Mouse (Mus musculus): ENCODE data around the gene Epha7.

The Epha7 gene

GRCm38 (mm10) chr4:28899783-28900182 is 86.9 kb downstream of the Epha7 start:
- no peak for DNase-seq (ENCODE audit: low spot score in 2 of 2)

GRCm38 (mm10) chr4:28901496-28901895 is 88.6 kb downstream of the Epha7 start:
- no peak for DNase-seq (ENCODE audit: low spot score in 2 of 2)

GRCm38 (mm10) chr4:28902004-28902704 is 89.2 kb downstream of the Epha7 start:
- no peak for DNase-seq (ENCODE audit: low spot score in 2 of 2)

- DNase-seq (ENCODE audit: low spot score in 2 of 2) = no peak
These were observed 94.1 kb downstream of the Epha7 start for GRCm38 (mm10) chr4:28906985-28907384.

- DNase-seq (ENCODE audit: low spot score in 2 of 2) = no peak
These were observed 97.2 kb downstream of the Epha7 start for GRCm38 (mm10) chr4:28910127-28910526.

- DNase-seq (ENCODE audit: low spot score in 2 of 2) = no peak
These were observed 99.1 kb downstream of the Epha7 start for GRCm38 (mm10) chr4:28912028-28912427.

GRCm38 (mm10) chr4:28913613-28914012 is 100.7 kb downstream of the Epha7 start:
- no peak for DNase-seq (ENCODE audit: low spot score in 2 of 2)

GRCm38 (mm10) chr4:28920645-28921044 is 107.7 kb downstream of the Epha7 start:
- no peak for DNase-seq (ENCODE audit: low spot score in 2 of 2)

- DNase-seq (ENCODE audit: low spot score in 2 of 2) = no peak
These were observed 113.1 kb downstream of the Epha7 start for GRCm38 (mm10) chr4:28926072-28926471.

- no peak for DNase-seq (ENCODE audit: low spot score in 2 of 2)
These were observed 120.5 kb downstream of the Epha7 start for GRCm38 (mm10) chr4:28933431-28933830.

- no peak for DNase-seq (ENCODE audit: low spot score in 2 of 2)
These were observed 121.9 kb downstream of the Epha7 start for GRCm38 (mm10) chr4:28934802-28935201.

- DNase-seq (ENCODE audit: low spot score in 2 of 2) = no peak
These were observed 122.6 kb downstream of the Epha7 start for GRCm38 (mm10) chr4:28935567-28935966.

GRCm38 (mm10) chr4:28940710-28941109 is 127.8 kb downstream of the Epha7 start:
- no peak for DNase-seq (ENCODE audit: low spot score in 2 of 2)

GRCm38 (mm10) chr4:28944237-28944636 is 131.3 kb downstream of the Epha7 start:
- DNase-seq (ENCODE audit: low spot score in 2 of 2) = no peak

GRCm38 (mm10) chr4:28960889-28961560 is 148.1 kb downstream of the Epha7 start:
- DNase-seq (ENCODE audit: low spot score in 2 of 2) = no peak

GRCm38 (mm10) chr4:28967584-28968315 is 154.8 kb downstream of the Epha7 start:
- no peak for DNase-seq (ENCODE audit: low spot score in 2 of 2)

GRCm38 (mm10) chr4:28998462-28999286 is 185.7 kb downstream of the Epha7 start:
- no peak for DNase-seq (ENCODE audit: low spot score in 2 of 2)

- no peak for DNase-seq (ENCODE audit: low spot score in 2 of 2)
These were observed 186.3 kb downstream of the Epha7 start for GRCm38 (mm10) chr4:28999287-28999595.

- no peak for DNase-seq (ENCODE audit: low spot score in 2 of 2)
These were observed 197.4 kb downstream of the Epha7 start for GRCm38 (mm10) chr4:29010333-29010732.

Data from frontal cortex, postnatal 25 days (tissue).